Mouse (Mus musculus) limb, embryonic 11.5 days (tissue): ENCODE results near the gene Gm11983. TPM values are rescaled to one million over a fixed set of nuclear protein-coding genes. Genes with fewer than 3 reads are reported as not detected.
"Not testable (repeated sequence)": the region's sequence is repeated elsewhere in the genome, so short reads cannot be mapped to it uniquely, and the experiment has no call there.

Experiments
- ATAC-seq: fragments of 200-750 bp; cut with Nextera tagmentation; 2 replicates; pipeline ENCODE4 v1.8.0; 2017; ENCODE audit warnings: low read depth; ENCODE audit not compliant: insufficient number of reproducible peaks, low FRiP score, low TSS enrichment
- DNase-seq: peaks from one replicate; pipeline ENCODE4 v3.0.0-alpha.2; 2015; ENCODE audit warnings: low spot score
- H3K27ac ChIP-seq: fragments of 300-500 bp; sonication (generic); replicated peaks from 2 replicates; pipeline ENCODE4 v1.5.1; 2014; ENCODE audit warnings: low read depth, mild to moderate bottlenecking, low read length
- H3K27me3 ChIP-seq: fragments of 300-500 bp; sonication (generic); 2 replicates; pipeline ENCODE4 v1.6.1; 2014; ENCODE audit warnings: mild to moderate bottlenecking, low read length, mixed read lengths; ENCODE audit not compliant: control insufficient read depth, insufficient read depth
- H3K36me3 ChIP-seq: fragments of 300-500 bp; sonication (generic); 2 replicates; pipeline ENCODE4 v1.6.1; 2014; ENCODE audit warnings: mild to moderate bottlenecking, low read length, moderate library complexity, mixed read lengths; ENCODE audit not compliant: control insufficient read depth, insufficient read depth
- H3K4me1 ChIP-seq: fragments of 300-500 bp; sonication (generic); 2 replicates; pipeline ENCODE4 v1.6.1; 2014; ENCODE audit warnings: low read length, mixed read lengths; ENCODE audit not compliant: control insufficient read depth, insufficient read depth
- H3K4me2 ChIP-seq: fragments of 300-500 bp; sonication (generic); 2 replicates; pipeline ENCODE4 v1.6.1; 2014; ENCODE audit warnings: low read depth, mild to moderate bottlenecking, moderate library complexity; ENCODE audit not compliant: severe bottlenecking
- H3K4me3 ChIP-seq: fragments of 300-500 bp; sonication (generic); 2 replicates; pipeline ENCODE4 v1.5.1; 2014; ENCODE audit warnings: low read depth, low read length
- H3K9ac ChIP-seq: fragments of 300-500 bp; sonication (generic); 2 replicates; pipeline ENCODE4 v1.6.1; 2014; ENCODE audit warnings: mild to moderate bottlenecking, low read length
- H3K9me3 ChIP-seq: fragments of 300-500 bp; sonication (generic); 2 replicates; pipeline ENCODE4 v1.6.1; 2016; ENCODE audit warnings: low read length; ENCODE audit not compliant: control insufficient read depth
- WGBS: fragments of 180-500 bp; shearing (Covaris S2); extraction: QIAGEN DNeasy Blood & Tissue Kit; methylation state at CpG from one replicate; pipeline ENCODE4 v1.1.7; 2014; 5-methylcytosine and 5-hydroxymethylcytosine counted together
- polyA plus RNA-seq: library from polyadenylated mRNA; unstranded; fragments of >200 nt; fragmentation: Nextera tagmentation; extraction: Ambion mirVana; gene quantifications from 2 replicates; pipeline ENCODE4 v1.2.1, GENCODE M21; 2014

Gm11983 gene
- polyA plus RNA-seq, 1 experiment from 2014 or later = not detected

DNA sequence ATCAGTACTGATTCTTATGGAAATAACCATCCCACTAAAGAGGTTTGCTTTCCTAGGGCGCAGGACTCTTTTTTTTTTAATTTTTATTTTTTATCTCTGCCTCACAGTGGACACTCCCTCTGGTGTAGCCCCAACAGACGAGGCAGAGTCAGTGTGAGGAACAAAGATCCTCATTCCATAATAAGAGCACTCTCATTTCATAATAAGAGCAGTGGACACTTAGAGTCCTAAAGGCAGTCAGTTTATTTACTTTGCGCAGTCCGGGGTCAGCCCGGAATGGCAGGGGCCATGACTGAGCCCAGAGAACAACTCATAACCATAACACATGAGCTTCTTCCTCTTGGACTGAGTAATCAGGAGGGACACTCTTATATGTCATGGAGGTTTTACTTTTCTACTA is 9.3 kb downstream of the Gm11983 start:
- no peaks in the 10 kb centered on the region for H3K9me3 ChIP-seq
- H3K4me3 ChIP-seq = no peak overlapping the region
- H3K36me3 ChIP-seq = no peaks in the 10 kb centered on the region
- H3K9ac ChIP-seq = no peak overlapping the region
- no peaks in the 10 kb centered on the region for H3K4me1 ChIP-seq
- no peaks in the 10 kb centered on the region for H3K27me3 ChIP-seq
- DNase-seq (no peak), ATAC-seq (no peak)
- 69% methylated on average over 5 of the region's 5 CpGs for WGBS
- H3K27ac ChIP-seq = no peak overlapping the region
- no peak overlapping the region for H3K4me2 ChIP-seq

DNA sequence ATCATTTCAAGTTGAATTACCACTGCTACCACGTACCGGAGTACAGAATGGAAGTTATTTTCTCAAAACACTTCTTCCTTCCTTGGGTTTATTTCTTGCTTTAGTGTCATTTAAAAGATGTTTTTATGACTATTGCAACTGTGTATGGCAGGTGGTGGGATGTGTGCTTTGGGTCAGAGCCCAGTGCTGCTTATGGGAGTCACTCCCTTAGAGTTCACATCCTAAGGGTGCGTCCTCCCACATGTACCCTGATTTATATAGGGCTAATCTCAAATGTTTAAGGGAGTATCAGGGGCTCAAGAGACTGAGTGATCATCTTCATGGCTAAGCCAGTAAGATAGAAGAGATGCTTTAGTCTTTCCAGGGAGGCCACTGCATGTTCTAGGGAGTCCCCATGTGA is 11.3 kb downstream of the Gm11983 start:
- no peak for DNase-seq
- no peak for ATAC-seq
- no peaks in the 10 kb centered on the region for H3K4me1 ChIP-seq
- no peak overlapping the region for H3K4me3 ChIP-seq
- H3K27me3 ChIP-seq = no peaks in the 10 kb centered on the region
- H3K4me2 ChIP-seq = no peak overlapping the region
- H3K27ac ChIP-seq = no peak overlapping the region
- H3K9me3 ChIP-seq = no peaks in the 10 kb centered on the region
- WGBS = 93% methylated on average over 3 of the region's 3 CpGs
- no peak overlapping the region for H3K9ac ChIP-seq
- no peaks in the 10 kb centered on the region for H3K36me3 ChIP-seq

DNA sequence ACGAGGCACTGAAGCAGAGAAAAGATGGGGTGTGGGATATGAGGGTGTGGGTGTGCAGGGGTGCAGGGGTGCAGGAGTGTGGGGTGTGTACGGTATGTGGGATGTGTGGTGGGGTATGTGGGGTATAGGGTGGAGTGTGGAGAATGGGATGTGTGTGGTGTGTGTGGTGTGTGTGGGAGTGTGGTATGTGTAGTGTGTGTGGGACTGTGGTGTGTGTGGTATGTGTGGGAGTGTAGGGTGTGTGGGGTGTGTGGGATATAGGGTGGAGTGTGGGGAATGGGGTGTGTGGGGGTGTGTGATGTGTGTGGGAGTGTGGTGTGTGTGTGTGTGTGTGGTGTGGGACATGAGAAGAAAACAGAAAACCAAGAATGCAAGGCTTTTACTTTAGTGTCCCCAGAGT is 14.3 kb downstream of the Gm11983 start:
- no peaks in the 10 kb centered on the region for H3K36me3 ChIP-seq
- WGBS = 85% methylated on average over 2 of the region's 2 CpGs

DNA sequence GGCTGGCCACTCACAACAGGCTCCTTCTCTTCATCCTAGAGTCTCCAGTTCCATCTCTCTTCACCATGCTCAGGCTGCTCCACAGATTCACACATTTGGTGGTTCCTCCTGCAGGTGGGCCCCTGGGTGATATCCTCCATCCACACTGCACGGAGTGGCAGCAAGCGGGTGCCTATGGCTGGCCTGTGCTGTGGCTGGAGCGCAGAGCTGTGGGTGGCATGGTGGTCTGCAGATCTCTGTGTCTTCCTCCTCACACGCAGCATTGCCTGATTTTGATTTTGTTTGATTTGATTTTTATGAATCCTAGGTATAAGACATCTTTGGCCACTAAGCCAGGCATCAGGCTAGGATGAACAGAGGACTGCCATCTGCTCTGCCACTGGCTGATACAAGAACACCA is 23.0 kb downstream of the Gm11983 start:
- H3K4me3 ChIP-seq = no peak overlapping the region
- H3K9ac ChIP-seq = no peak overlapping the region
- ATAC-seq (no peak), DNase-seq (no peak)
- no peaks in the 10 kb centered on the region for H3K4me1 ChIP-seq
- no peaks in the 10 kb centered on the region for H3K36me3 ChIP-seq
- H3K9me3 ChIP-seq = no peaks in the 10 kb centered on the region
- 95% methylated on average over 4 of the region's 4 CpGs for WGBS
- no peak overlapping the region for H3K27ac ChIP-seq
- no peak overlapping the region for H3K4me2 ChIP-seq
- H3K27me3 ChIP-seq = no peaks in the 10 kb centered on the region

More for the DNA sequence above, 14.3 kb downstream of the Gm11983 start:
- no peaks in the 10 kb centered on the region for H3K9me3 ChIP-seq
- no peak overlapping the region for H3K4me2 ChIP-seq
- no peak overlapping the region for H3K4me3 ChIP-seq
- no peak overlapping the region for H3K27ac ChIP-seq
- H3K27me3 ChIP-seq = no peaks in the 10 kb centered on the region
- DNase-seq (no peak), ATAC-seq (no peak)
- H3K9ac ChIP-seq = no peak overlapping the region
- no peaks in the 10 kb centered on the region for H3K4me1 ChIP-seq

DNA sequence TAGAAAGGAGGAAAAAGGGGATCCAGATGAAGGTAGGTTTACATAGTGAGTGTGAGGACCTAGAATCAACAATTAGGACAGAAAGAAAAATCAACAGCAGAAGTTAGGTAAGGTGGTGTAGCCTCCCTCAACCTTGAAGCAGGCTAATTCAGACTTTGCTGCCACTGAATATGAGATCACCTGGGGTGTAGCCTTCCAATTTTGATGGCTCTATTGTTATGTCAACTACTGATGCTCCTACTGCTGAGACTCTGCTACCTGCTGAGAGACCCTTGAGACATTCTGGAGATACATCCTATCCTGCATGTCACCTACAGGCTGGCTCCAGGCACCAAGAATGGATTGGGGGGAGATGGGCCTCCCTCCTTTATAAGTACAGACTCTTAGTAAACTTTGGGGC is 34.6 kb downstream of the Gm11983 start:
- H3K4me2 ChIP-seq, H3K9me3 ChIP-seq, H3K9ac ChIP-seq, H3K36me3 ChIP-seq, ATAC-seq, H3K27me3 ChIP-seq, H3K27ac ChIP-seq, DNase-seq, H3K4me1 ChIP-seq, H3K4me3 ChIP-seq: not testable (repeated sequence)

DNA sequence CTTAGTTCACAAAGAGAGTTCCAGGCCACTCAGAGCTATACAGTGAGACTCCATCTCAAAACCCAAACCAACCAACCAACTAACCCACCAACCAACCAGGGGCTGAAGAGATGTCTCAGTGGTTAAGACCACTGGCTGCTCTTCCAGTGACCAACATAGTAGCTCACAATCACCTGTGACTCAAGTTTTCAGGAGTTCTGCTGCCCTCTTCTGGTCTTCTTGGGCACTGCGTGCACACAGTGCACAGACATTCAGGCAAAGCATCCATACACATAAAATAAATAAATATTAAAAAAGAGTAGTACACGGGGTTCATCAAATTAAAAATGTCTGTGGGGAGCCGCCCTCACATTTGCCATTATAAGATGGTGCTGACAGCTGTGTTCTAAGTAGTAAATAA is 46.8 kb downstream of the Gm11983 start:
- Histone ChIP-seq H3K27me3 (no peaks in the 10 kb centered on the region), H3K4me2 (no peak overlapping the region), H3K9me3 (no peaks in the 10 kb centered on the region), H3K9ac (no peak overlapping the region), H3K4me1 (no peaks in the 10 kb centered on the region), H3K36me3 (no peaks in the 10 kb centered on the region), H3K27ac (no peak overlapping the region), H3K4me3 (no peak overlapping the region)
- DNase-seq (no peak), ATAC-seq (no peak)
- 89% methylated on average over 3 of the region's 3 CpGs for WGBS

Other genes with a start within 250 kb of the Gm11983 start
- 0.34 and 1.1 TPM in 2 replicates for gene Nacad, start 231.6 kb downstream of the Gm11983 start, polyA plus RNA-seq
- gene Tbrg4, start 211.6 kb downstream of the Gm11983 start, polyA plus RNA-seq = 40.0 and 46.3 TPM in 2 replicates
- not detected in 2 replicates for gene Wap, start 199.0 kb downstream of the Gm11983 start, polyA plus RNA-seq
- gene Ramp3, start 179.1 kb downstream of the Gm11983 start, polyA plus RNA-seq = 2.1 and 3.5 TPM in 2 replicates
- 0.92 and 0.95 TPM in 2 replicates for gene Adcy1, start 225.8 kb upstream of the Gm11983 start, polyA plus RNA-seq